Mouse (Mus musculus) adrenal gland, adult 2 months (tissue): Measurements from ENCODE around the gene Pik3ap1. TPM values are rescaled to one million over a fixed set of nuclear protein-coding genes. Genes with fewer than 3 reads are reported as not detected.
A peak's percentile ranks its signal among the peaks of the same experiment; 100 is the strongest.
"Not testable (repeated sequence)": the region's sequence is repeated elsewhere in the genome, so short reads cannot be mapped to it uniquely, and the experiment has no call there.

Experiments
- DNase-seq: peaks from one replicate; pipeline ENCODE4 v3.0.0; 2021
- polyA plus RNA-seq: library from polyadenylated mRNA; depleted of rRNA; stranded (reverse); fragments of >200 nt; gene quantifications from 2 replicates; pipeline ENCODE4 v1.2.3, GENCODE M21; 2012
- total RNA-seq, 2 experiments: library from RNA; stranded (reverse); gene quantifications; 2 replicates each; pipeline ENCODE4 v1.2.3; 2021

Gene Pik3ap1
- total and polyA plus RNA-seq, 3 experiments, result 3.6 to 37.2 (median 6.5) TPM

DNA sequence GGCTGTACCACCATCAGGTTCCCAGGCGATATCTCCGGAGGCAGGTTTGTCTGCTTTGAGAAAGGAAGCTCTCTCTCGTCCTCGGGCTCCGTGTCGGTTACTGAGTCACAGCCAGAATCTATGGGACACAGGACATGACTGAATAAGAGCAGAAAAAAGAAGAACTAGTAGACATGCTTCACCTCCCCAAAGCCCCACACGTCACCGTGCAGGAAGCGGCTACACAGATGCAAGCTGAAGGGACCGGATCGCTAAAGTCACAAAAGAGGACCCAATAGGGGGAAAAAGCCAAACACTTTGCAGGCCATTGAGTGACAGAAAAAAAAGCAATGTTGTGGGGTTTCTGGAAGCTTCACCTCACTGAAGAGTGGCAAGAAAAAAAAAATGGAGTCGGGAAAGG is 52.7 kb downstream of the Pik3ap1 start:
- peak; percentile 17 for DNase-seq

DNA sequence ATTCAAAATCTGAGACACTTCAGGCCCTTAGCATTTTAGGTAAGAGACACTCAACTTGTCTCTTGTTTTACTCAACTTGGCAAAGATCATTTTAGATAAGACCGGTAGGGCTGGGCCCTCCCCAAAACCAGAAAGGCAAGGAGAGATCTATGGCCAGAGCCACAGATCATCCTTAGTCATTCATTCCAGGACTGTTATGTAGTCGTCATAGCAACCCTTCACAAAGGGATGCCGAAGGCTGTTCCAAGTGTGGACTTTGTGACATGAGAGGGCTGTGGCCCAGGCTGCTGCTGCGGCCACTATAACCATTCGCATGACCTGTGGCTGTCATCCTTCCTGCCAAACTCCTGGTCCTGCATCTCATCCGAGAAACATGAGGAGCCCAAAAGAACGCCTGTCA is 54.5 kb downstream of the Pik3ap1 start:
- DNase-seq, result no peak

DNA sequence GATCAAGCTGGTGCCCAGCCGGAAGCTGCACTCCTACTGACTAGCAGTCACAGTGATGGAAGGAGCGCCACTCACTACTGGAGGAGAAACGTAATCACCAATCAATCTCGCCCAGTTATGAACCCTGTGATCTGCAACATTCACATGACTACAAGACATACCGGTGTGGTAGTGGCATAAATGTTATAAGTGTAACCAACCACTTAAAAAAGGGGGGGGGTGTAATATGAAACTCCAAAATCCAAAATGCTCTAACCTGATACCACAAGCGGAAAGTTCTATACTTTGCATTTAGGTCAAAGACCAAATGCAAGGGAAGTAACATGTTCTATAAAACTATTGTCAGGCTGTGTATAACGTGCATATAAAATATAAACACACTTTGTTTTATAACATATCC is 54.9 kb downstream of the Pik3ap1 start:
- no peak for DNase-seq

DNA sequence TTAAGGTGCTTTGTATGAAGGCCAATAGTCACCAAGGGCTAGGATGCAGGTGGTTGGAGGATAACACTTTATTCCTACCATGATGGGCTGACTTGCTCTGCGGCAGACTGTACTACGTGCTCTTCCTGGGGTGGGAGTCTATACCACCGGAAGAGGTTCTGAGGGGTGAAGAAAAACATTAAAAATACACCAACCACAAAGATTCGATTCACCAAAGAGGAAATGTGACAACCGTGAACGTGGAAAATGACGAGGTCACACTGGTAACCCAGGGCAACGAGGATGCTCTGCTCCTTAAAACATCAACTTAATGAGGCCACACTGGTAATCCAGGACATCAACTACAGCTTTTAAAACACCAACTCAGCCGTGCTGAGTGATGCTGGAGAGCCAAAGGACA is 56.2 kb downstream of the Pik3ap1 start:
- no peak for DNase-seq

DNA sequence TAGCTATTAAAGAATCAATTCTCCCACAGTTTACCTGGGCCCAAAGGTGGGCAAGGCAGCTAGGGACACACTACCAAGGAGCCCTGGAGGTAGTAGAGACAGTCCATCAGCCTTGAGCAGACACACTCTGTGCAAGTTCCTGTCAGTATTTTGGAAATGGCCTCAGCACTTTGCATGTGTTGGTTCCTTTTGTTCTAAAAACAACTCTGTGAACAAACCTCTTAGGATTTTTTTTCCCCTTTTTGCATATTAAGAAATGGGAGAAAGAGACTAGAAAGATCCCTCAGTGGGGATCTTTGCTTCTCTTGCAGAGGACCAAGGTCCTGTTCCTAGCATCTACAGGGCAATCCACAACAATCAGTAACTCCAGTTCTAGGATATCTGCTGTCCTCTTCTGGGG is 61.1 kb downstream of the Pik3ap1 start:
- no peak for DNase-seq

DNA sequence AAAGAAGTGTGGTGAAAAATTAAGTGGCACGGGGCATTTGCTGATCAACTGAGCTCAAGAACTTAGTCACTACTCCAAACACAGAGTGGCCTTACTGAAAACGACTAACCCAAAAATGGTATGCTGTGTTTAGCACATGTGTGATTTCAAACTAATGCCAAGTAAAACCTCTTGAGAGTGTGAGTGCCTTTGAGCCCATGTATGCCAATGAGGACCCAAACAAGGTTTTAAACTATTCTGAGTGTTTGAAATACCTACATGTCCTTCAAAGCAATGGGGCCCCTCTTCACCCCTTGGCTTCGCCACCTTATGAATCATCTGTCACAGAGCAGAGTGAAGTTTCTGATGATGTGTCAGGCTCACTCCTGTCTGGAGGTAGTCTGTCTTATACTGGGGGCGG is 61.8 kb downstream of the Pik3ap1 start:
- no peak for DNase-seq

DNA sequence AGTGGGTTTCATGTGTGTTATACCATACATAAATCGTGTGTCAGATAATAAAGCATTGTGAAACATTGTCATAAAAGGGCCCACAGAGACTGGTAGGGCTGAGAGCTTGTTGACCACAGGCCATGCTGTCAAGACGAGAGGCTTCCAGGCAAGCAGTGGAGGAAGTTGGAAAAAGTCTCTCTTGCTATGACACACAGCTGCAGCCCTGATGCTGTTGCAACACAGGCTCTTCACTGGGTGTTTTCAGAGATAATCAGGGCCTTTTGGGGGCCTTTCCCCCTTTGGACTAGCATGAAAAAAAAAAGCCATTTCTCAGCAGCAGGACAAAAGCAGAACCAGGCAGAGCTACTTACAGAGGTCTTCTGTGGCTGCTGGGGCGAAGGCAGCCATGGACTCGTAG is 63.8 kb downstream of the Pik3ap1 start:
- DNase-seq, result no peak

DNA sequence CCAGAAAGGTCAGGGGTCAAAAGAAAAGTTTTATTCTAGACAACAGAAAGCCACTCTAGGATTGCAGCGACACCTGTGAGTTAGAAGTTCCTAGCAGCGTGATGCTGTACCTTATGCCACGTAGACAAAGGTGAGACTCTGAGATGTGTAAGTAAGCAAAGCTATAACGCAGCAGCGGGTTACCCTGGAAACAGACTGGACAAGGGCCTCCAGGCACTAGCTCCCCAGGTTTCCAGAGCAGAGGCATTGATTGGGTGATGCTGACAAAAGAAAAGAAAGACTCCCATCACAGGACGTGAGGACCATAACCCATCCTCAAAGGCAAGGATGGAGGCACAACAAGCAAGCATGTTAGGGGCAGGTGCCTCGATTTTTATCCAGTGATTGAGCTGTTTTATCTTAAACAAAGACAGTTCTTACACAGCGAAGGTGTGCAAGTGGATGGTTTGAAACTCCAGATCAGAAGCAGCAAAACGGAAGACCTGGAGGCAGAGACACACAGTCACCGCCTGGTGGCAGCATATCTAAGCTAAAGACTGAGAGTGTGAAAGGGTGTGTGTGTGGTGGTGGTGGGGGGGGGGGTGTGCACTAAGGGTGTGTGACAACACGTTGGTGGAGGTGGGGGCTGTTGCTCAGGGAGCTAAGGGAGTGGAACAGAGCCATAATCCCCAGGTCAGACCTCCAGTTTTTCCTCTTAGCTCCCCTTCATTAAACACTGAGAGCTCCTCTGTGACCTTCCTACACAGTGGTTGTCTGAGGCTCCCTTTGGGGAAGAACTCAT is 67.4 kb downstream of the Pik3ap1 start:
- DNase-seq, result peak; percentile 58

DNA sequence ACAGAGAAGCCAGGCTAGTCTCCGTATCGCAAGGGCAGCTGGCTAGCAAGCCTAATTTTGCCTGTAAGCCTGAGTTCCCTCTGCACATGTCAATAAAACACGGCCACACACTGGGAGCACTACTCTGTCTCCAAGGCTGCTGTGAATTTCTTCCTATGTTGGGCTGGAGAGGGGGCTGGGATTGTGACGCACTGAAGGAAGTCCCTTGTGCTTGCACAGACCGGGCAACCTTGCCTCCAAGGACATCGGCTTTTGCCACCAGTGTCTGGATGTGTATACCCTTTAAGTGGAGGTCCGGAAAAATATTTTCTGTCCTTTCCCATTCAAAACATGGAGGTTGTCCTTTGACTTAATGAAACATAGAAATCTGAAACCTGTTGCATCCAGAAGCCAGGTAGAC is 70.2 kb downstream of the Pik3ap1 start:
- peak; percentile 63 for DNase-seq

DNA sequence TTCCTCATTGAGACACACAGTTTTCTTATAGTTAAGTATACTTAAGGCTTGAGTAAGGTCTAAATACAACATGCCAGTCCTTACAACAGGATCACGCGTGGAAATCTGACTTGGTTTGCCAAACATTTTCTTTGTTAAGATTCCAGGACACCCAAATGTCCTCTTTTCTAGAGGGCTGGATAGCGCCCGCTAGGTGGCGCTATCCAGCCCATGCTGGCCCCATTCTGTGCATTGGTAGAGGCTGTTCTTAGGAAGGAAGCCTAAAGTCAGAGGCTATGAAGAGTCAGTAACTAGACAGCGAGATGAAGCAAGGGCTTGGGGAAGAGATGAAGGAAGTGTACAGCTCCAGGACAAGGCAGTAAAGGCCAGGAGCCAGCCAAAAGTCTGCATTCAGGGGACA is 71.2 kb downstream of the Pik3ap1 start:
- no peak for DNase-seq

DNA sequence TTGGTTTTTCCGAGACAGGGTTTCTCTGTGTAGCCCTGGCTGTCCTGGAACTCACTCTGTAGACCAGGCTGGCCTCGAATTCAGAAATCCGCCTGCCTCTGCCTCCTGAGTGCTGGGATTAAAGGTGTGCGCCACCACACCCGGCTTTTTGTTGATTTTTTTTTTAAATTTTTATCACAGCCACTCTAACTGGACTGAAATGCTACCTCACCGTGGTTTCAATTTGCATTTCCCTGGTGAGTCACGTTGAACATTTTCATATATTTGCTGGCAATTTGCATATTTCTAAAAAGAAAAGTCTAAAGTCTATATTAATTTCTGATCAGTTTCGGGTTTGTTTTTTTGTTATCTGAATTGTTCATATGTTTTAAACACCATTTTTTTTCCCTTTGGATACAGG is 72.3 kb downstream of the Pik3ap1 start:
- DNase-seq, result not testable (repeated sequence)

DNA sequence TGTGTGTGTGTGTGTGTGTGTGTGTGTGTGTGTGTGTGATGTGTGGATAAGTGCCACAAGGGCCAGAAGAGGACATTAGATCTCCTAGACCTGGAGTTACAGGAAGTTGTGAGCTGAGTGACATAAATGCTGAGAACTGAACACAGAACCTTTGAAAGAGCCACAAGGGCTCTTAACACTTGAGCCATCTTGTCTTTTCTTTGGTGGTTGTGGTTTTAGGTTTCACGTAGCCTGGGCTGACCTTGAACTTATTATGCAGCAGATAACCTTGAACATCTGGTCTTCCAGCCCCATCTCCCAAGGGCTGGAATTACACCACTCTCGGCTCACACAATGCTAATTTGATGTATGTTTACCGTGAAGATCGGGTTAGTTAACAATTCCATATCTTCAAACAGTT is 72.9 kb downstream of the Pik3ap1 start:
- no peak for DNase-seq

DNA sequence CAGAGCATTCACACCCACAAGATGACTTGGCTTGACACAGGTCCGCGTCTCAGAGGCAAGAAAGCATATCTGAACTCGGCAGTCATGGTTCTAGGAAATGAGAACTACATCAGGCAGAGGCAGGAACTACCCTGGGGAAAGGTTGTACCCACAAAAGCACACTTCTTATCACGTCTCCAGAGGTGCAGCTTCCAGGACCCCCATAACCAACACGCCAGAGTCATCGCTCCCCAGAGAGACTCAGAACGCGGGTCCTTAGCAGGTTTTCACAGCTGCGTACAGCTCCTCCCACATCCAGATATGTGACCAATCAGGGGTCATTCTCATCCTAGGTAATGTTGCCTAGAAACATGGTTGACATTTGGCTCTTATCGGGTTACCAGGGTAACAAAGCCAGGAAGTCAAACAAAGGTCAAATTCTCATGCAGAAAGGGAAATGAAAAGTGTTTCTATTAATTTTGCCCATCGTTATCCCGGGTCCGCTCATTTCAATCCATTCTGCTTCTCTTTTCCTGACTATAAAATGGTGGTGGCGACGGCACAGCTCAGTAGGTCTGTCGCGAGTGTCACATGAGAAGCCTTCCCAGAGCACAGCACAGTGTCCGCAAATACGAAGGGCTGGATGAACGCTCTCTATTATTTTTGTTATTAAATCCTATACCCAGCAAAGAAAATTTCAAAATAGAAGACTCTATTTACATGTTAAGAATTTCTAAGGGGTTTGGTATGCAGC is 73.8 kb downstream of the Pik3ap1 start:
- DNase-seq, result peak; percentile 67

DNA sequence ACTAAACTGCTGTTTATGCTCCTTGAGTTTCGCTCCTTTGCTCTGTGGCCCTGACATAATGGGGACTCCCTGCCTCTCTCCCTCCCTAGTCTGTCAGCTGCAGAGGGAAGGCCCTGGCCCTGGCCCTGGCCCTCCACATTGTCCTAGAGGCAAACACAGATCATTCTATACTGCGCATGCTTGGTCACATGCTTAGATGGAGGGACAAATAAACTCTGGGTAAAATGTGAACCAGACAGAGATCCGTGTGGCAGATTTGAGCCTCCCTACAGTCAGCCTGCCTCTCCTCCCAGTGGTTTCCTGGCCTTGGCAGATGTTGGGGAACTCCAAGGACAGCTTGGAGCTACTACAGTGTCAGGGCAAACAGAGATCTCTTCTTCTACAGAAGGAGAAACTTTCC is 81.0 kb downstream of the Pik3ap1 start:
- peak; percentile 51 for DNase-seq

DNA sequence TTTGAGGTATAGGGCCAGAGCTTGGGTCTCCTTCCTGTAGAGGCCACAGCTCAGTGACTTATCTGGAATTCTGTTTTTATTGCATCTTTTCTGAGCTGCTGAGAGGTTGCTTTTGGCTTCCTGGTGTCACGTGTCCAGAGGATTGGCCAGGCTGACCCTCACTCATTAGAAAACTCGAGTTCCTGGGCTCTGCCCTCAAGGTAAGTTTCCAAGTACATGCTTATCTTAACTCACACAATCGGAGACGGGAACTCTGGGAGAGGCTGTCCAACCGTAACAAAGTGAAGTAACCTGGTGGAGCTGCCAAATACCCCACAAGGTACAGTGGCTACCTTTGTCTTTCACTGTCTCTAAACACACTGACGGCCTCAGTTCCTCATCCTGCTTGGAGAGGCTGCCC is 81.5 kb downstream of the Pik3ap1 start:
- DNase-seq, result no peak

DNA sequence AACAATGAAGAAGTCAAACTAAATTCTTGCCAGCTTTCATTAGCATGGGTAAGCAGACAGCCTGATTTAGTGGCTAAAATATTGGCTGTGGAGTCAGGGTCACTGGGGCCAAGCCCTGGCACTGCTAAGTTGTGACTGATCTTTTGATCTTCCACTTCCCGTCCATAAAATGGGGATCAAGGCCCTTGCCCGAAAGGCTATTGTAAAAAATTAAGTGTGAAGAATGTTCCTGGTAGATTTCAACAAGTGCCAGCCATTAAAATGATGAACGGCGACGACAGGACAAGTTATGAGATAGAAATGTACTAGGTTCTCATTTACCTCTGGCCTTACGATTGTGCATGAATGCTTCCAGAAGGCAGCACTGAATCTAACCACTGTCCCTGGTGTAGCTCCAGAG is 83.0 kb downstream of the Pik3ap1 start:
- DNase-seq, result peak; percentile 63

DNA sequence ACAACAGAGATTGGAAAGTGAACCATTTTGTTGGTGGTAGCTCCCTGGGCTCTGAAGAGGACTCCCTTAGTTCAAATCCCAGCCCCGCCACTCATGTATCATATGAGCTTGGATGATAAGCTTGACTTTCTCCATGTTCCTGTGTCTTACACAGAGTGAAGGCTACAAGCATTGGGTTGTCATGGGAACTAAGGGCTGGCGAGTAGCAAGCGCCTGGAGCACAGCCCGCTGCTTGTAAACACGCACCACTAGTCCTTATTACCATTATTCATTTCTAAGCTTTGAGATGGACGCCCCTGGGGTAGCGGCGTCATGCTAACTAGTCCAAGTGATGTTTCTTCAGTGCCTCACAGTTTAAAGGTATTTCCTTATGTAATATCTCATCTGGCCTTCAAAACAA is 85.5 kb downstream of the Pik3ap1 start:
- DNase-seq, result no peak

DNA sequence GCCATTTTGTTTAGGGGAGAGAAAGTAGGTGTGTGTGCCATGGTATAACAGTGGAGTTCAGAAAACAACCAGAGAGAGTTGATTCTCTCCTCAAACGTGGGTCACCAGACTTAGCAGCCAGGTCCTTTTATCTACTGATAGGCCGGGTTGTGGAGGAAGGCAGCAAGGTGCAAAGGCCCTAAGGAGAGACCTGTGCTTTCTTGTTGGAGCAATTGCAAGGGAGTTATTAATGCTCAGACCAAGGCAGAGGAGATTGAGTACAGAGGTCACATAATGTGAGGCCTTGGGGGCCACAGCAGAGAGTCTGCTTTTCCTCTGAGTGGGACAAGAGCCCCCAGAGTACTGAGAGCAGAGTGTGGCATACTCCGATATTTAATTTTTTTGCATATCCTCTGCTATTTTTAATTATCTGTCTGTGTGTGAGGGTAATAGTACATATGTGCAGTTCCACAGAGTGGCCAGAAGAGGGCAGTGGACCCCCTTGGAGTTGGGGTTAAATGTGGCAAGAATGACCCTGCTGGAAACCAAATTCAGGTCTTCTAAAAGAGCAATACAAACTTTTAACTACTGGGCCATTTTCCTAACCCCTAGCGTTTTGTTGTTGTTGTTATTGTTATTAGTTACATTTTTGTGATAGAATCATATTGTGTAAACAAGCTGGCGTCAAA is 93.8 kb downstream of the Pik3ap1 start:
- no peak for DNase-seq

DNA sequence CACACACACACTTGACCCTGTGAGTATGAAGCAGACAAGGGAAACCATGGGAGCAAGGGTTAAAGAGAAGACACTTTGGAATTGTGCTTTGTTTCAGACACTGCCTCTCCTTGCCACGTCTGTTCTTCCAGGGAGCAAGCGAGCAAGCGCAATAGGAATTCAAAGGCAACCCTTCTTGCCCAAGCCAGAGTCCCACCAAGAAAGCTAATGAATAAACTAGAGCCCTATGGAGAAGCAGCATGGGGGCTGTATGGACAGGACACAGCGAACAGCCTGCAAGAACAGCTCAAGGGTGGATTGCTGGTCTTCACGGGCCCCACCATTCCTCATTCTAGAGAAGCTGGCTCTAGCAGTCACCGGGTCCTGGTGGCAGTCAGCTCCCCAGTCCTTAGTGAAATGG is 96.3 kb downstream of the Pik3ap1 start:
- no peak for DNase-seq

DNA sequence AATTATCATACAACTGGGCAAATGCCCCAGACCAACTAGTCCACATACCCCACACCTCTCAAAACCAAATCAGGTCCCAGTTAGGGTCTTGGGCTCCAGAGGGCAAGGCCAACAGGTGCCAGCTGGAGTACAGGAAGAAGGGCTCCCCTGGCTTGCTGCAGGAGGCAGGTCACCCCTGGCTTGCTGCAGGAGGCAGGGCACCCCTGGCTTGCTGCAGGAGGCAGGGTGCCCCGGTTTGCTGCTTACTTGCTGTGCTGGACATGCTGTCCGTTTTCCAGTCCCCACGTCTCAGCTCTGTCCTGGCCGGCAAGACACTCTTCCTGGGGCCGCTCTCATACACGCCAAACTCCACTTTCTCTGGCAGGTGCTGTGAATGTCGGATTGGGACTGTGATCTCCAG is 97.7 kb downstream of the Pik3ap1 start:
- no peak for DNase-seq

DNA sequence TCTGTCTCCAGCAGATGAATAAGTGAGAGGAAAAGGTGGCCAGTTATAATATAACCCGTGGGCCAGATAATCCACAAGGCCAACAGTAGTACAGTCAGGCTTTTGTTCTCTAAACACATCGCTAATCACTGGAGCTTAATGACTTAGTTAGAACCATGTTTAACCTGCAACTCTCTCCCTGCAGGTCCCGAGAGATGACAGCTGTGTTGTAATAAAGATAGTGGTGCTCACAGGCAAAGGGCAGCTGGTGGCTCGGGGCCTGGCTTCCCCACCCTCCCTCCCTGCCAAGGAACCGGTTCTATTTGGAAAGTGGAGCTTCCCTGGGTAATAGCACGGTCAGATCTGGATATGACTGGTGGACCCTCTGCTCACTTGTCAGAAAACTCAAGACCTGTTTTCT is 100.4 kb downstream of the Pik3ap1 start:
- DNase-seq, result no peak

DNA sequence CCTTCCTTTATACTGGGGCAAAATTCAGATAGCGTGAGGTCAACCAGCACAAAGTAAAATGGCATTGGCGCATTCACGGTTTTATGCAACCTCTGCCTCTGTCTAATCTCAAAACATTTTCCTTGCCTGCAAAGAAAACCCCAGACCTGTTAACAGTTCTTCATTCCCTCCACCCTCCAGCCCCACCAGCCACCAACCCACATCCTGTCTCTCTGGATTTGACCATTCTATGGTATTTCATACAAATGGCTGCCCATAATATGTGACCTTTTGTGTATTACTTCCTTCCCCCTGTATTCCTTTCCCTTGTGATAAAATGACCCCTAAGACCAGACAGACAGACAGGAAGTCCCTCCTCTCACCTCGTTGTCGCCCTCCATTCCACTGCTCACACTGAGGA is 102.2 kb downstream of the Pik3ap1 start:
- no peak for DNase-seq

DNA sequence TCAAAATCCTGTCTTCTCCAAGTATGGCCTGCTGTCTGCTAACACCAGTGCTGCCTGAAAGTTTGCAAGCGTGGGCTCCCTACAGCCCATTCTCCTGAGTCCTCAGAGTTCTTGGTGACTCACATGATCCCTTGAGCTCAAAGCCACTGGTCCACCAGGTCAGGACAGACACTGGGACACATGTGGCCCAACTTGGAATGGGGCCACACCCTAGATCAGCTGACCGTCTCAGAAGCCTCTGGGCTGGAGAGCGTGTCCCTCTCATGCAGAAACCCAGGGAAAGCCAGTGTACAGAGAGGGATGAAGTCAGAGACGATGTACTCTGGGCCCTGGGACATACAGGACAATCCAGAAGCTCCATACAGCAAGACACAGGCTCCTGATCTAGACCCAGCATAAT is 102.7 kb downstream of the Pik3ap1 start:
- no peak for DNase-seq
